Mouse (Mus musculus) limb, embryonic 11.5 days (tissue): ENCODE results near the gene Tspan32. TPM values are rescaled to one million over a fixed set of nuclear protein-coding genes. Genes with fewer than 3 reads are reported as not detected.

ENCODE experiments used
- ATAC-seq: fragments of 200-750 bp; cut with Nextera tagmentation; 2 replicates; pipeline ENCODE4 v1.8.0; 2017; ENCODE audit warnings: low read depth; ENCODE audit not compliant: insufficient number of reproducible peaks, low FRiP score, low TSS enrichment
- DNase-seq: peaks from one replicate; pipeline ENCODE4 v3.0.0-alpha.2; 2015; ENCODE audit warnings: low spot score
- H3K27ac ChIP-seq: fragments of 300-500 bp; sonication (generic); replicated peaks from 2 replicates; pipeline ENCODE4 v1.5.1; 2014; ENCODE audit warnings: low read depth, mild to moderate bottlenecking, low read length
- H3K27me3 ChIP-seq: fragments of 300-500 bp; sonication (generic); 2 replicates; pipeline ENCODE4 v1.6.1; 2014; ENCODE audit warnings: mild to moderate bottlenecking, low read length, mixed read lengths; ENCODE audit not compliant: control insufficient read depth, insufficient read depth
- H3K36me3 ChIP-seq: fragments of 300-500 bp; sonication (generic); 2 replicates; pipeline ENCODE4 v1.6.1; 2014; ENCODE audit warnings: mild to moderate bottlenecking, low read length, moderate library complexity, mixed read lengths; ENCODE audit not compliant: control insufficient read depth, insufficient read depth
- H3K4me1 ChIP-seq: fragments of 300-500 bp; sonication (generic); 2 replicates; pipeline ENCODE4 v1.6.1; 2014; ENCODE audit warnings: low read length, mixed read lengths; ENCODE audit not compliant: control insufficient read depth, insufficient read depth
- H3K4me2 ChIP-seq: fragments of 300-500 bp; sonication (generic); 2 replicates; pipeline ENCODE4 v1.6.1; 2014; ENCODE audit warnings: low read depth, mild to moderate bottlenecking, moderate library complexity; ENCODE audit not compliant: severe bottlenecking
- H3K4me3 ChIP-seq: fragments of 300-500 bp; sonication (generic); 2 replicates; pipeline ENCODE4 v1.5.1; 2014; ENCODE audit warnings: low read depth, low read length
- H3K9ac ChIP-seq: fragments of 300-500 bp; sonication (generic); 2 replicates; pipeline ENCODE4 v1.6.1; 2014; ENCODE audit warnings: mild to moderate bottlenecking, low read length
- H3K9me3 ChIP-seq: fragments of 300-500 bp; sonication (generic); 2 replicates; pipeline ENCODE4 v1.6.1; 2016; ENCODE audit warnings: low read length; ENCODE audit not compliant: control insufficient read depth
- WGBS: fragments of 180-500 bp; shearing (Covaris S2); extraction: QIAGEN DNeasy Blood & Tissue Kit; methylation state at CpG from one replicate; pipeline ENCODE4 v1.1.7; 2014; 5-methylcytosine and 5-hydroxymethylcytosine counted together
- polyA plus RNA-seq: library from polyadenylated mRNA; unstranded; fragments of >200 nt; fragmentation: Nextera tagmentation; extraction: Ambion mirVana; gene quantifications from 2 replicates; pipeline ENCODE4 v1.2.1, GENCODE M21; 2014

Tspan32 gene
- polyA plus RNA-seq, 1 experiment from 2014 or later = 4.8 TPM

DNA sequence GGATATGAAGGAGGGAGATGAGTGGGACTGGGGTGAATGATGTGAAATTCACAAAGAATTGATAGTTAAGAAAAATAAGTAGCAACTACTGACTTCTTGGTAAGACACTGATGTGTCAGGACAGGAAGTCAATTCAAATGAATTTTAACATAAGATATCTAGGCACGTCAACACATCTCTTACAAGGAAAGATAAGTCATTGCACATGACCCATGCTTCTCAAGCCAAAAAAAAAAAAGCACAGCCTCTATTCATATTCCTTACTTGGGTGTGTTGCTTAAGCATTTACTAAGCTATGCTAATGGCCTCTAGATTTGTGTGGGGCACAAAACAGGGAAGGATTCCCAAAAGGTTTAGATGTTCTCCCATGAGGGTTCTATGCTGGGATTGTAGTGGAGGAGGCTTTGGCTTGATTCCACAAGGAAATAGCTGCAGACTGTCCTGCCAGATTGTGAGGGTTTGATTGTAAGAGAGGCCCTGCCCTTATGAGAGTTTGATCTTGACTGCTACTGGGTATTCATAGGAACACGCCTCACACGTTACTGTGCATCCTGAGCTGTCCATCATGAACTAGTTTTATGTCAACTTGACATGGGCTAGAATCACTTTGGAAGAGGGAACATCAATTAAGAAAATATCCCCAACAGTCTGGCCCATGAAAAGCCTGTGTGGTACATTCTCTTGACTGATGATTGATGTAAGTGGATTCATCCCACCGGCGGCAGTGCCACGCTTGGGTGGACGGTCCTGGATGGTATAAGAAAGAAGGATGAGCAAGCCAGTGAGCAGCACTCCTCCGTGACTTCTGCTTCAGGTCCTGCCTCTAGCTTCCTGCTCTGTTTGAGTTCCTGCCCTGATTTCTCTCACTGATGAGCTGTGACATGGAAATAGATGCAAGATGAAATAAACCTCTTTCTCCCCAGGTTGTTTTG, 29.9 kb downstream of the Tspan32 start:
- ATAC-seq = no peak
- 93% methylated on average over 8 of the region's 8 CpGs for WGBS

DNA sequence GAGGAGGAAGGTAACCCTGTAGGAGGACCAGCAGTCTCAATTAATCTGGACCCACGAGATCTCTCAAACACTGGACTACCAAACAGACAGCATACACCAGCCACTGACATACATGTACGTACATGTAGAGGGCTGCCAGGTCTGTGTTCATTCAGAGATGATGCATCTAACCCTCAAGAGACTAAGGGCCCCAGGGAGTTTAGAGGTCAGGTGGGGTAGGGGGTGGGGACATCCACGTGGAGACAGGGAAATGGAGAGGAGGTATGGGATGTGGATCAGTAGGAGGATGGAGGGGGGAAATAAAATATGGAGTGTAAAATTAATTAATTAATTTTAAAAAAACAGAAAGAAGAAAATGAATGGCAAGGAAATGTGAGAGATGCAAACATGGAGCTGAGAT, 31.9 kb downstream of the Tspan32 start:
- Histone ChIP-seq H3K27me3 (no peaks in the 10 kb centered on the region), H3K9me3 (no peaks in the 10 kb centered on the region), H3K4me2 (no peak overlapping the region), H3K36me3 (no peaks in the 10 kb centered on the region), H3K4me1 (no peaks in the 10 kb centered on the region), H3K9ac (no peak overlapping the region), H3K4me3 (no peak overlapping the region), H3K27ac (no peak overlapping the region)
- ATAC-seq (no peak), DNase-seq (no peak)
- WGBS = 87% methylated on average over 3 of the region's 3 CpGs

More for the DNA sequence above, 29.9 kb downstream of the Tspan32 start:
- no peak overlapping the region for H3K4me3 ChIP-seq
- H3K36me3 ChIP-seq = no peaks in the 10 kb centered on the region
- no peaks in the 10 kb centered on the region for H3K27me3 ChIP-seq
- H3K4me1 ChIP-seq = no peaks in the 10 kb centered on the region
- no peak overlapping the region for H3K4me2 ChIP-seq
- no peak overlapping the region for H3K9ac ChIP-seq
- no peak overlapping the region for H3K27ac ChIP-seq
- DNase-seq = no peak
- no peaks in the 10 kb centered on the region for H3K9me3 ChIP-seq

DNA sequence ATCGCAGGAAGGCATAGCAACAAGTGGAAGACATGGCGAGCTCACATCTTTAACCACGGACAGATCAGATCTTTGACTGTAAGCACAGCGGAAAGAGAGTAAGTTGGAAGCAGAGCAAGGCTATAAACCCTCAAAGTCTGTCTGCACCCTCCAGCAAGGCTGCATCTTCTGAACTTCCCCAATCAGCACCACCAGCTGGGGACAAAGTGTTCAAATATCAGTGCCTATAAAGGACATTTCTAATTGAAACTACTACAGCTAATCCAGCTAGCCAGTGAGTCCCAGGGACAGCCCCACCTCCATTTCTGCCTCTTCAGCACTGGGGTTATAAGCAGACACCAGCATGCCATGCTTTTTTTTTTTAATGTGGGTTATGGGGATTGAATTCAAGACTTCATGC, 32.5 kb downstream of the Tspan32 start:
- ATAC-seq (no peak), DNase-seq (no peak)
- no peaks in the 10 kb centered on the region for H3K9me3 ChIP-seq
- no peak overlapping the region for H3K4me3 ChIP-seq
- H3K4me2 ChIP-seq = no peak overlapping the region
- H3K36me3 ChIP-seq = no peaks in the 10 kb centered on the region
- H3K27ac ChIP-seq = no peak overlapping the region
- H3K4me1 ChIP-seq = no peaks in the 10 kb centered on the region
- WGBS = 93% methylated on average over 4 of the region's 4 CpGs
- no peak overlapping the region for H3K9ac ChIP-seq
- no peaks in the 10 kb centered on the region for H3K27me3 ChIP-seq

DNA sequence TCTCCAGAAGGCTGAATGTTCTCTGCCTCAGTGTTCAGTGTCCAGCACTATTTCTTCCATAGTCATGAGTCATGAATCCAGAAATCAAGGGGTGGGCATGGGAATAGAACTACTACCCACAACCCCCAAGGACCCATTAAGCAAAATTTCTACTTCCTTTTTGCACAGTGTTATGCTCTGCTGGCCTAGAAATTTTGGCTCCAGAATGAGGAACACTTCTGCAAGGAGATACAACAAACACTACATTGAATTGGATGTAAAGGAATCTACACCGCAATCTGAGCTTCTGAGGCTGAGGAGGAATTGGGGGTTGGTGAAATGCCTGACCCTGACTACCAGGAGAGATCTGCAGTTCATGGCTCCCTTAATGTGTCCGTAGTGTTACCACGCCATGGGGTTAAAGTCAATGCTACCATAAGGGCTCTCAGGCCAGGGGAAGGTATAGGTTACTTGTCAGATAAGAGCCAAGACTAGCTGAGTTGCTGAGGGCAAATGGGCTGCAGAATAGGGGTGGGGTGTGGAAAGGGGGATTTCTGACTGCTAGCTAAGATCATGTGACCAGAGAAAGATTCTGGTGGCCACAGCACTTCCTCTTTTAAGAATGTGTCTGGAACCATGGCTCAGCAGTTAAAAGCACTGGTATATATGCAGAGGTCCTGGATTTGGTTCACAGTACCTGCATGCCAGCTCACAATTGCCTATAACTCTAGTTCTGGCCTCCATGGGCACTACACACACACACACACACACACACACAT, 33.5 kb downstream of the Tspan32 start:
- Histone ChIP-seq H3K9ac (no peak overlapping the region), H3K4me3 (no peak overlapping the region), H3K27ac (no peak overlapping the region), H3K36me3 (no peaks in the 10 kb centered on the region), H3K4me1 (no peaks in the 10 kb centered on the region), H3K4me2 (no peak overlapping the region), H3K9me3 (no peaks in the 10 kb centered on the region), H3K27me3 (no peaks in the 10 kb centered on the region)
- 89% methylated on average over 3 of the region's 3 CpGs for WGBS
- DNase-seq (no peak), ATAC-seq (no peak)

DNA sequence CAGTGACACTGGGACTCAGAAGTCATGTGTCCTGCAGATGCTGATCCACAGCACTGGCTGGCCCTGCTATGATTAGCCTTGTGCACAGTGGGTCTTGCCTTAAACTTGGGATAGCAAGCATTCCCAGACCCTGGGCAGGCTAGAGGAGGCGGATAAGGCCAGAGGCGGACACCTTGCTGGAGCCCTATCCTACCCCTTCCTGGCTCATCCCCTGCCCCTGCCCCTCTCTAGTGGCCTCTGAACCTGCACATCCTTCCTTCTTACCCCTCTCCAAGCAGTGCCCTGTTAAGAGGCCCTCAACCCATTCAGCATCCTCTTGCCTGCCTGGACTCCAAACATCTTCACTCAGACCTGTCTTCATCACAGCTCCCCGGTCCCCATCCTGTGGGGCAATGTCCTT, 35.7 kb downstream of the Tspan32 start:
- 94% methylated on average over 3 of the region's 3 CpGs for WGBS
- H3K9me3 ChIP-seq = no peaks in the 10 kb centered on the region

DNA sequence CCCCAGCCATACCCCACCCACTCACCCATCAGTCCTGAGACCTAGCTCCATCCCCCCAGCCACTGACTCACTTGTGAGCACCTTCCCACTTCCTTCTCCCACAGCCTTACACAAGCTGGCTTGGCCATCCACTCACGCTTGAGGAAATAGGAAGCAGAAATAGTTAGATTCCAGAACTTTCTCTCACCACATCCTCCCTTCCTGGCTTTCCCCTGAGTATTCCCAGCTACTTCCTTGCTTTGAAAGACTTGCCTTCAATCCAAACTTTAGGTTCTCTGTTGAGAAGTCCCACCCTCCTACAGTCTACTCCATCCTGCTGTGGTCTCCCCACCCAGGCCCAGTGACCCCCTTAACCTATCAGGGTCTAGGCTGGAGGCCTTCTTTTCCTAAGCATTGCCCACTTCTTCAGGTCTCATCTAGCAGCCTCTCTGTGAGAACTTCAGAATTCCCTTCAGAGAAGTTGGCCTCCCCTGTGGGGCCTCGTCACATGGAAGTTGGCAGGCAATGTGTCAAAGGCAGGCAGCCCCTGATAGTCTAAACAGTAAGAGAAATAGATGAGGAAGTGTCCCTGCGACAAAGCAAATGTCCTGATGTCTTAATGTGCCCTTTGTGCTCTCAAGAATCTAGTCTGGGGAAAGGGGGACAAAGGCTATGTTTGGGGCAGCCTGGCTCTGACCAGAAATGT, 36.4 kb downstream of the Tspan32 start:
- Histone ChIP-seq H3K9me3 (no peaks in the 10 kb centered on the region), H3K27ac (no peak overlapping the region), H3K27me3 (no peaks in the 10 kb centered on the region), H3K36me3 (no peaks in the 10 kb centered on the region), H3K9ac (no peak overlapping the region), H3K4me1 (no peaks in the 10 kb centered on the region), H3K4me3 (no peak overlapping the region), H3K4me2 (no peak overlapping the region)
- ATAC-seq = no peak
- no peak for DNase-seq
- WGBS = 86% methylated on average over 3 of the region's 3 CpGs

More for the DNA sequence above, 35.7 kb downstream of the Tspan32 start:
- DNase-seq (no peak), ATAC-seq (no peak)
- Histone ChIP-seq H3K27ac (no peak overlapping the region), H3K4me2 (no peak overlapping the region), H3K36me3 (no peaks in the 10 kb centered on the region), H3K4me3 (no peak overlapping the region), H3K9ac (no peak overlapping the region), H3K4me1 (no peaks in the 10 kb centered on the region), H3K27me3 (no peaks in the 10 kb centered on the region)

DNA sequence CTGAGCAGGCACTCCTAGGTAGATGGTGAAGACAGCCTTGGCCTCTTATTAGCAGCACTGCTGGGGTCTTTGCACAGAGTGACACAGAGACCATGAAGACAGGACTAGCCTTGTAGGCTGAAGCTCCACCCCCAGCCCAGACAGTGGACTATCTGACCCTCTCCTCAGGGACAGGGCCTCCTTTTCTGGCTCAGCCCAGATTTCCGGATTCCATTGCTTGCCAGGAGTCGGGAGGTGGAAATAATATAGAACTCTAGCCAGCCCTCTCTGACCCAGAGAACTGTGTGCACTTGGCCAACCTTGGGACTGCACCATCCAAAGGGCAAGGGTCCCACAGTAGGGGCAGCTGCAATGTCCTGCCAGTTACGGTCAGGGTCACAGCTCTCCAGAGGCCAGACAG, 37.2 kb downstream of the Tspan32 start:
- no peaks in the 10 kb centered on the region for H3K27me3 ChIP-seq
- DNase-seq = no peak
- H3K27ac ChIP-seq = no peak overlapping the region
- no peak for ATAC-seq
- no peaks in the 10 kb centered on the region for H3K9me3 ChIP-seq
- H3K9ac ChIP-seq = no peak overlapping the region
- H3K4me1 ChIP-seq = no peaks in the 10 kb centered on the region
- no peak overlapping the region for H3K4me2 ChIP-seq
- H3K36me3 ChIP-seq = no peaks in the 10 kb centered on the region
- H3K4me3 ChIP-seq = no peak overlapping the region
- 79% methylated on average over 3 of the region's 3 CpGs for WGBS

DNA sequence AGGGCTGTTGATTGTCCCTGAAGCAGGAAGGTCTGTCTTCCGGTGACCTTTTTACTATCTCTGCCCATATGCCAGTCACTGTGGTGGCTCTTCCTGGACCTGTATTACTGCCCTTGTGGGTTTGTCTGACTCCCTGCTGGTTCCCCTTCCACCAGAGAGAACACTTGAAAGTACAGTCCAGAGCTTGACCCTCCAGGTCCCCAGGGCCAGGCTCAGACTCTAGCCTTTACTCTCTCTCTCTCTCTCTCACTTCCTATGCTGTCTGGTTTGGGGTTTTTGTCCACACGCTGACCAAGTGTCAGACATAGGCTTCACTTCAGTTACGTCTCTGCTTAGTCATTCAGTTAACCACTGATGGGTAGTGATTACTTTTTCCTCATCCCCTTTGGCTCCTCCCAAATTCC, 38.1 kb downstream of the Tspan32 start:
- DNase-seq (no peak), ATAC-seq (no peak)
- no peaks in the 10 kb centered on the region for H3K9me3 ChIP-seq
- H3K36me3 ChIP-seq = no peaks in the 10 kb centered on the region
- H3K27me3 ChIP-seq = no peaks in the 10 kb centered on the region
- no peak overlapping the region for H3K4me3 ChIP-seq
- 84% methylated on average over 3 of the region's 3 CpGs for WGBS
- H3K27ac ChIP-seq = no peak overlapping the region
- H3K4me2 ChIP-seq = no peak overlapping the region
- no peak overlapping the region for H3K9ac ChIP-seq
- H3K4me1 ChIP-seq = no peaks in the 10 kb centered on the region
